Mouse (Mus musculus) CD4-positive helper T cell, adult 2 months (primary cell): Measurements from ENCODE around the gene Rab30.
A peak's percentile ranks its signal among the peaks of the same experiment; 100 is the strongest.

Experiments
- DNase-seq: peaks from one replicate; pipeline ENCODE4 v3.0.0-alpha.2; 2012; ENCODE audit warnings: low read depth, missing footprints, low spot score

Gene Rab30

DNA sequence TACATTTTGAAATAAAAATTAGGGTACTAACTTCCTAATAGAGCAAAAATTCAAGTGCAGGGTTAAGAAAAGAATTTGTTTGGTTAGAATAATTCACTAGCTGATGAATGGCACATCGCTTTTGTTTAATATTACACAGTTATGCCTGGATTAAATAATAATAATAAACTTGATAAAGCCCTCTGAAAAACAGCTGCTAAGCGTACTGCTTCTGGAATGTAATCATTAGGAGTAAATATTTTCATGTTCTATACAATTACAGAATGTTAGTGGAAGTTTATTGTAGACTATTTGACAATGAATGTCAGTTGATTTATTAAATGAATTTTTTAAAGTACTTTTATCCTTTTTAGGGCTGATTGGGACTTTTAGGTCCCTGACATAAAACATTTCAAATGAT is 100.9 kb downstream of the Rab30 start:
- DNase-seq, result no peak

DNA sequence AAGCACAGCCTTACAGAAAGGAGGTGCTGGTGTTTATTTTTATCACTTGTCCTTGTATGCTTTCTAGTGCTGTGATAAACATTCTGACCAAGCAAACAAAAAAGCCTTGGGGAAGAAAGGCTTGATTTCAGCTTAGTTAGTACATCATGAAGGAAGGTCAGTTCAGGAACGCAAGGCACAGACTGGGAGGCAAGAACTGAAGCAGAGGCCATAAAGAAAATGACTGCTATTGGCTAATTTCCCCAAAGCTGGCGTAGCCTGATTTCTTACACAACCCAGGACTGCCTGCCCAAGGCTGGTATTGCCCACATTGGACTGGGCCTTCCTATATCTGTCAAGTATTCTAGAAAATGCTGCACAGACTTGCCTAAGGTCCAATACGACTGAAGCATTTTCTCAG is 106.8 kb downstream of the Rab30 start:
- no peak for DNase-seq

DNA sequence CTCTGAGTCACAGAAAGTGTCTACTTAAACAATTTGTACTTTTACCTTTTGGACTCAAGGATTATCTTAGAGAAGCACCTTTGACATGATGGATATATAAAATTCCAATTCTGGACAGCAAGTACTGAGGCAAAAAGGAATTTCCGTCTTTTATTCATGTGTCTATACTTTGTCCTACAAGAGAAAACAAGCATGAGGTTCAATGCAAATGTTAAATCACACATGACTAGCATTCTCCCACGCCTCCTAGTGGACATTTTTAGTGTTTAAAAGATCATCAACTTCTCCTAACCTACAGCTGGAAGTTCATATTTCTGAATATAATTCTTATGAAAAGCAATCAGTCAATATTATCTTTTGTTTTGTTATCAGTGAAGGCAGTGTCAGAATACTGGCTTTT is 125.1 kb downstream of the Rab30 start:
- peak; percentile 47 for DNase-seq

DNA sequence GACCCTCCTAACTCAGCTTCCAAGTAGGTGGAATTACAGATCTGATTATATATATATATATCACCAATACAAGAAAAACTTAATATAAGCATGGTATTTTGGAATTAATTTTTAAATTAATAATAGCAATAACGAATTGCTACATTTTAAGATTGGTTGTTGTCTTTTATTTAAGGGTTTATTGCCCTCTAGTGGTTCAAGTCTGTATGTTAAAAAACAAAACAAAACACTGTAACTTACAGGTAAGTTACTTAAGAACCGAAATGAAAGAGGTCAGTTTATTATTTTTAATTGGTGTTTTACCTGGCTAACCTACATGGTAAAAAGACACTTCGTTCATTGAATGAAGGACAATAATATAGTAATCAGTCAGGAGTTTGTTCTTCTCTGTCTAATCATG is 128.8 kb downstream of the Rab30 start:
- peak; percentile 40 for DNase-seq

DNA sequence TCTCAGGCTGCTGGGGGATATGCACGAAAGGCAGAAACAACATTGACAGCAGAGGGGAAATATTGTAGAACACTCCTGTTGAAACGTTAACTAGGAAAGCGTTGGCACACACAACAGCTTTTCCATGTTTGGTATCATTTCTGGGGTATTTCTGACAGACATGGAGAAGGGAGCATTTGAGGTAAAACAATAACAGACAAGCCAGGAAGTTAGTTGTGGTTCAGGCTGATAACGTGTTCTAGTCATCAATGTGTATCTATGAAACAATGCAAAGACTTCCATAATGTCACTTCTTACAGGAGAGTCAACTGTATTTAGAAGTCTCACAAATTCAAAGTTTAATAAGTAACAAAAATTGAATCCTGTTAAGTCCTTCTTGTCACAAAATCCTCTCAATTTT is 130.2 kb downstream of the Rab30 start:
- DNase-seq, result no peak

DNA sequence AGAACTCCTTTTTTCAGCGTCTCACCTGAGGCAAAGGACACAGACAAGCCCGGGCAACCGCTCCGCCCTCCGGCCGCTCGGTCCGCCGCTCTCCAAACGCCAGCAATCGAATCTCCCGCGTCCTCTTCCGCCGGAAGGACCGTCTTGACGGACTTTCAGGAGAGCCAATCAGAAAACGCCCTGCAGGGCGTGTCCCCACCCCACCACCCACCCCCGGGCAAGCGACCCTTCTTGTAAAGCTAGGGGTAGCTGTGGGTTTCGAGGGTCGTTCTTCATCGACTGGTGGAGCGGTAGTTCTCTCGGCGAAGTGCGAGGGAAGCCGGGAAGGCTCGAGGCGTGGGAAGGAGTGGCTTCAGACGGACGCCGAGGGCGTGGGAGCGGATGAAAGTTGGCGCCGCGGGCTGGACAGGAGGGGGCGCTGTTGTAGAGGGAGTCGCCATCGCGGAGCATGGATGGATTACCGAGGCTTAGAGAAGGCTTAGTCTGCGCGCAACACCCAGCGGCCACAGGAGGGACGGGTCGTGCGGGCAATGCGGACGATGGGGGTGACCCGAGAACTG is 132.8 kb downstream of the Rab30 start, which contains the start of the genes Ddias and Prcp:
TSS of gene Ddias (minus strand) at position 132 of the 560 bp plus-strand sequence.
TSS of gene Prcp (plus strand) at position 355 of the 560 bp plus-strand sequence.
- DNase-seq, result peak; percentile 94

DNA sequence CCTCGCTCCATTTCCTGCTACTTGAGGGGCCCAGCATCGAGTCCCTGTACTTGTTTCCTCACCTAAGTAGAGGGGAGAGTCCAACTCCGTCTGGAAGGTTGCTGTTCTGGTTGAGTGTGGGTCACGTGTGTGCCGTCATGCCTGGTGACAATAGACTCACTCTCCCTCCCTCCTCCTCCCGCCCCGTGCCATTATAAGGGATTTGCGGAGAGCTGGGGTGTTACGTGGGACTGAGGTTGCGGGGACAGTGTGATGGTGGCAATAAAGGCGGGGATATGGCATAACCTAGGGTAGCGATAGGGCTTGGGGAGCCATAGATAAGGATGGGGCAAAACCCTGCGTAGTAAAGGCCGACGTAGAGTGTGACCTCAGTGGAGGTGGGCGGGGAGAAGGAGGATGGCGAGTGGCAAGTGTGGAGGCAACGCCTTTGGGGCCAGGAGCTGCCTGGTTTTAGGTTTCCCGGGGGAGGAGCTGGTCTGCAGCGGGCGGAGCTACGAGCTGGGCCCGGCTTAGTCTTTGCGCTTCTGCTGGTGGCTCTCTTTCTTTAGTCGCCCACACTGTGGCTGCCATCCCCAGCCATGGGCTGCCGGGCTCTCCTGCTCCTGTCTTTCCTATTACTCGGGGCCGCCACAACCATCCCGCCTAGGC is 133.5 kb downstream of the Rab30 start:
- DNase-seq, result peak; percentile 98

DNA sequence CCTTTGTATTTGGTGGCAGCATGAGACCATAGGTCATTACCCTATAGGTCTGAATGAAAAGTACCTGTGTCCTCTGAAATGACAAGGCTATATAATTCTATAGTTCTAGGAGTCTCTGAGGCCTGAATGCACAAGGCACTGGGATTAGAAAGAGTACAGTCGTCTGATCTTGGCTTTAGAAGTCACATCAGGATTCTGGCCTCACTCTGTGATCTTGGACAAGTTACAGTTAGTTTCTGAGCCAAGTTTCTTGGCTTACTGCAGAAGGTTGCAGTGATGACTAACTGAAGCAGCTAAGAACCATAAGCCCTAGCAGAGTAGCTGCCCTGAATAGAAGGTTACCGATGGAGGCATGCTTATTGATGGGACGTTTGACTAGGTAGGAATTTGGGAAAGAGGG is 134.7 kb downstream of the Rab30 start:
- peak; percentile 12 for DNase-seq

DNA sequence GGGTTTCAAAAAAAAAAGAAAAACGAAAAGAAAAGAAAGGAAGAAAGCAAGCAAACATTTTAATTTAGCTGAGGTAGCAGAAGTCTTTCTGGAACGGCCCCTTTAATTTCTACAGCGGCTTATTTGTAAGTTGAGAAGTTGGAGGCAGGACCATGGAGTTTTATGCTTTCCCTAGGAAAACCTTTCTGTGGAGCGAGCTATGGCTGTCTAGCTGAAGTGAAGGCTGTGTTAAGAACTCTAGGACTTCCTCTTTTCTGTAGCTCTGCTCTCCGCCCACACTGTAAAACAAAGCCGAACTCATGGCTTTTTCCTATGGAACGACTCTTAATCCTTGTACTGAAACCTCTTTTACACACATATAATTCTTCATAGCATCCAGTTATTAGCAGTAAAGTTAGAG is 135.1 kb downstream of the Rab30 start:
- DNase-seq, result no peak

DNA sequence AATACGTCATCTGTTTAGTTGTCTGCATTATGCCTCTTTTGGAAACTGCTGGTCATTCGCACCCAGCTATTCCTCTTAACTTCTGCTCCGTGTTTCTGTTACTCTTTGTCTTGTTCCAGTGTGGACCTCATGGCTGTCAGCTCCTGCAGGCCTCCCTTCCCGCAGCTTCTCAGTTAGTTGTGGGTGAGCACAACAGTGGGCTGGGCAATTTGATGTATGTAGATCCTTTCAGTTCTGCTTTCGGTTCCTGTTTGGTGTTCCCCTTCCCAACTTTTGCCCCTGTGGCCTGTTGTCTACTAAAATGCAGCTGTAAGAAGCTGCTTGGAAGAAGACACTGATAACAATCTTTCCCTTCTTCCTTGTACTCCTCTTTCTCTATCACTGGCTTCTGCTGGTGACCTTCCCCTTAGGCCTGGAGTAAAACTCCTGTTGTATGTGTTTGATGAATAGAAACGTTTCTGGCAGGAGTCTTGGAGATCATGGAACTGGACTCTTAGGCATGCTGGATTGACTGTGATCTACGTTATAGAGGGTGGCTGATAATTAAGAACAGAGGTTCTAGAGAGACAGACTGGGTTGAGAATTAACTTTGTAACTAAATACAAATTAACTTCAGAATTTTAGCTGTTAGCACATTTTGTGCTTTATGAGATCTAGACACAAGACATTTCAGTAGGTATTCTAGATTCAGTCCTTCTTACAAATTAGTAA is 137.3 kb downstream of the Rab30 start:
- no peak for DNase-seq

DNA sequence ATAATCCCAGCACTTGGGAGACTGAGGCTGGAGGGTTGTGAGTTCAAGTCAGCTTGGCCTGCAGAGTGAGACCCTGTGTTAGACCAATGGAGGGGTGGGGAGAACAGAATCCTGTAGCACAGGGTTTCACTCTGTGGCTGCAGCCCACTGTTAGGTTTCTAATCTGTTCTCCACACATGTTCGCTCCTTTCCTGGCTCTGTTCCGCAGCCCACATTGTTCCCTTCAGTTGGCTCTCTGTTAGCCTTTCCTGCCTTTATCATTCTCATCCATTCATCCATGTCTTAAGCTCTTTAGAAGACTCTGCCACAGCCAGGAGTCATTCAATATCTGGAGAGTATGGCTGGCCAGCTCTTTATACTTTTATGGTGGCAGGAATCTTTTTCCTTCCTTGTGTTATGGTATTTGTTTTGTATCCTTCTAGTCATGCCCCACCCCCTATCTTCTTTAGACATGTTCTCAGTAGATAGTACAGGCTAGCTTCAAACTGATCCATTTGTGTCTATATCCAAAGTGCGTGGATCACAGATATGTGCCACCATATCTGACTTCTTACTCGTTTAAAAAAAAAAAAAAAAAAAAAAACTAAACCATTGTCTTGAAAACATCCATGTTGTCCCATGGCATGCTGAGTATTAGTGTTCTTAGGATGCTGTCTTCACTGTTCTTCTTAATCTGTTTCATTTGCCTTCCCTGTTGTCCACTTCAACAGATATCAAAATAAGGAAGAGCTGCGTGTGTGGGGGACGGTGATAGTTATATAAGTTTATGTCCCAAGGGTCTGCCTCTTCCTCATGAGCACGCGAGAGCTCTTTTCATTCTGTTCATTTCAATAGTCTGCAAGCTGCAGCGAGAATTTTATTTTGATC is 142.7 kb downstream of the Rab30 start:
- DNase-seq, result no peak

DNA sequence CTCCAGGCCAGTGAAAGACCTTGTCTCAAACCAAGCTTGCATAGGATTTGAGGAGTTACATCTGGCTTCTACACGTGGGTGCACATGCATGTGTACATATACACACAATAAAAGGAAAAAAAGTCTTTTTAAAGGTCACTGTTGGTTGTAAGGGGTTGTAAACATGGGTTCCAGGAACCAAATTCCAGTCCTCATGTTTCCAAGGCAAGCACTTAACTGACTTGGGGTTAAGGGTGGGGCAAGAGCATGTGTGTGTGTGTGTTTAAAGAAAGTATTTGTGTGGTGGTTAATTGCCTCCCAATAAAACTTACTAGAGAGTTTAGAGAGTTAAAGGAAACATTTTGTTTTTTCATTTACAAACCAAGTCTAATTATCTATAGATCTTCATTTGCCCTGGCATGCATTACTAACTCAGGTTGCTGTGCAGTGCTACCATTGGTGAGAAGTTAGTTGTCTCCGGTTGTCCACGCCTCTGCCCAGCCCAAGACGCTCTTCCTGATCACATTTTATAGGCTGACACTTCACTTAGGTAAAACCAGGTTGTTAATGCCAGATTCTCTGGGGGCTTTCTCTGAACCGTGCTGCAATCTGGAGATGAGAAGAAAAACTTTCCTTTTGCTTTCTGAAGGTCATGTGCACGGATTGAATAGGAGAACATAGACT is 143.7 kb downstream of the Rab30 start:
- no peak for DNase-seq

DNA sequence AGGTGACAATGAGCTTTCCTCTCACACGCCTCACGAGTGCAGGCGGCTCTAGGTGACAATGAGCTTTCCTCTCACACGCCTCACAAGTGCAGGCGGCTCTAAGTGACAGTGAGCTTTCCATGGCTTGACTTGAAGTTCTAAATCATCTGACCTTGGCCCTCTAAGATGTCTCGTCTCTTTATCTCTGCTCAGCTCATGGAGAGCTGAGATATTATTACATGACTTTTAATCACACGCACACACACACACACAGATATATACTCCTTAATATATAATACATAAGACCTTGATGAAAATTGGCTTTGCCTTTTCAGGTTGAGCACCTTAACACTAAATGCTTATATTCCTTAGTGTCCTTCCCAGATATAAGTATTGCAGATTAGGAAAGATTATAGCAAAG is 145.4 kb downstream of the Rab30 start:
- no peak for DNase-seq

DNA sequence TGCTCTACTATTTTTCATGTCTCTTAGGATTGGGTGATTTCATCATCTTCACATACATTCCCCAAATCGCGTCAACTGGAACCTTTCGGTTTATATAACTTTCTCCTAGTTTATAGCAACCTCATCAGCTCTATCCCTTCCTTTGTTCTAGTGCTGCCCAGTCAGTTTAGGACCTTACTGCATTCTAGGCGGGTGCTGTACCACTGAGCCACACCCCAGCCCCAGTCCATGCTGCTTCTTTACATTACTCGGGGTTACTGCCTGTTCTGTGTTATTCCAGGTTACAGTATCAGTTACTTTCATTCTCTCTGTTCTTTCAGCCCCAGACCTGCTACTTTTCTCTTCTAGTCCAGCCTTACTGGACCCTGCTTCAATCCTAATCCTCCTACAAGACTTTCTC is 145.8 kb downstream of the Rab30 start:
- no peak for DNase-seq

DNA sequence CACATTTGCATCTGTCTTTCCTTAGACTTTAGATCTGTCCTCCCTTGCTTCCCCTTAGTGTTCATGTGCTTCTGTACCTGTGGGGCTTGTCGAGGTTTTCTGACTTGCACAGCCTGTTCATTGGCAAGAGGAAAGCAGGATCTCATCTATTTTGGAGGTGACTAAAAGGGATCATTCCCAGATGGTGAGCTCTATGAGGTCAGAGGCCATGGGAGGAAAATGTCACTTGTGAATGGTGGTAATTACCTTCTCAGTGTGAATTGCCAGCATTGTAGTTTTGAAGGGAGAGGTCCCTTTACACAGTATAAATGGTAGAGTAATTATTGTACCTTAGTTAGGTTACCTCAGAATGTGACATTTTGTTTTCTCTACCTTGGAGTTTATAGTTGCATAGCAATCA is 148.8 kb downstream of the Rab30 start:
- no peak for DNase-seq

DNA sequence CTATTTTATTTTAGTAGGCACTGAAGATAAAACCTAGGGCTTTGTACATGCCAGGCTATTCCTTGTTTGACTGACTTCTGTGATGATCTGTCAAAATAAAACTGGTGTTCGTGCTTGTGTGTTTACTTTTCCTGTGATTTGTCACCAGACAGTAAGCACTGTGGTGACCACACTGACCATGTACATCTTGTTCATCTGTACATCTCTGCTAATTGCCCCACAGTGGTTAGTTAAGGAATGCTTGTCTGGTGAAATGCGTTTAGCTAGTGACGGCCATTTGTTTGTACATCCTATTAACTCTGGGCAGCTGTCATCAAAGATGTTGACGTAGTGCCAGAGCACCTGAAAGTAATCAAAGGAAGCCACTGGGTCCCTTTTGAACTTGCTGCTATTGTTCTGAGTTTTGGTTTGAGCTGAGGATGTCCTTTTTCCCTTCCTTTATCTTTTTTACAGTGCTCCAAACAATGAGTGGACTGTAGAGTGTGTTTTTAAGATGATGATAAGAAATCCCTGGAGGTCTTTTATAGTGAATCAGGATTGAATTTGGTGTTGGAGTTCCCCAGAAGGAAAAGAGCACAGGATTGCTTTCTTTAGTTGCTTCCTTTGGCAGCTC is 149.3 kb downstream of the Rab30 start:
- DNase-seq, result no peak

DNA sequence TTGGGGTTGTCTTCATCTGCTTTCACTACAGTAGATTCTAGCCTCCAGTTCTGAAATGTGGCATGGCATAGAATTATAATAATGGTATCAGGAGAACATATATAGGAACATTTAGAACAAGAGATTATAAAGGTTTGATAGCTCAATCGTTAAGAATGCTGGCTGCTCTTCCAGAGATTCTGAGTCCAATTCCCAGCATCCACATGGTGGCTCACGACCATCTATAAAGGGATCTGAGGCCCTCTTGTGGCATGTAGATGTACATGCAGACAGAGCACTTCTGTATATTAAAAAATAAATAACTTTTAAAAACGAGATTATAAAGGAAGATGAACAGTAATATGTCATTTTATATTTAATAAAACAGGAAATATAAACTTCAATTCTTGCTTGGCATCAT is 152.1 kb downstream of the Rab30 start:
- peak; percentile 13 for DNase-seq
